In the genomic region with DNA sequence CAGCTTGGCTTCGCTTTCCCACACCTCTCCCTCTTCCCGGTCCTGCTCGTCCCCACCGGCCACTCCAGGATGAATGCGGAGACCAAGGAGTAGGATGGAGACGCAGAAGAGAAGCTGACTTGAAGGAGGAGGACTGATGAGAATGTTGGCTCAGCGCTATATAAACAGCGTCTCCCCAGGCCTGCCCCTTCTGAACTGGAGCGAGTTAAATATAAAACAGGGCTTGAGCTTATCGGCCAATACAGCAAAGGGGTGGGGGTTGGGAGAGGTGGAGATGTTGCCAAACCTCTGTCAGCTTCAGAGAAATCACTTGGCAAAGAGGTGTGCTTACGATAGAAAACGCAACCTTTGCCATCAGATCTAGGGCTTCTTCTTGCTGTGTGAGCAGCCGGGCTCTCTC, we compare ENCODE assay signal across 8 mouse cellular contexts. TPM values are rescaled to one million over a fixed set of nuclear protein-coding genes. Genes with fewer than 3 reads are reported as not detected.
A peak's percentile ranks its signal among the peaks of the same experiment; 100 is the strongest.
DNase-seq lines count a peak whose midpoint lies in the region; ATAC-seq lines count a peak whose summit lies in the region.

Gene Enpep, minus strand, starts transcription at position 135 of the 400 bp plus-strand sequence.

- H3K36me3 ChIP-seq in limb, embryonic 12.5 days: no peaks in the 10 kb centered on the region
- no peaks in the 10 kb centered on the region for H3K36me3 ChIP-seq in limb, embryonic 10.5 days
- H3K36me3 ChIP-seq in embryonic facial prominence, embryonic 13.5 days: no peaks in the 10 kb centered on the region
- H3K36me3 ChIP-seq in intestine, embryonic 15.5 days: no peaks in the 10 kb centered on the region
- no peaks in the 10 kb centered on the region for H3K36me3 ChIP-seq in liver, embryonic 16.5 days (ENCODE audit: control insufficient read depth, insufficient read depth)

- H3K9me3 ChIP-seq in limb, embryonic 12.5 days: no peaks in the 10 kb centered on the region
- no peaks in the 10 kb centered on the region for H3K9me3 ChIP-seq in limb, embryonic 10.5 days (replicated peaks)
- no peaks in the 10 kb centered on the region for H3K9me3 ChIP-seq in embryonic facial prominence, embryonic 13.5 days
- no peaks in the 10 kb centered on the region for H3K9me3 ChIP-seq in intestine, embryonic 15.5 days
- H3K9me3 ChIP-seq in liver, embryonic 16.5 days (replicated peaks; ENCODE audit: control insufficient read depth, low read length): no peaks in the 10 kb centered on the region

- no peak for ATAC-seq in limb, embryonic 12.5 days (ENCODE audit: insufficient number of reproducible peaks, insufficient read depth, low FRiP score, low TSS enrichment, low read depth)
- peak; percentile 43; the same call in 1 of the 2 replicates for ATAC-seq in embryonic facial prominence, embryonic 13.5 days (ENCODE audit: insufficient number of reproducible peaks, insufficient read depth, low FRiP score, low TSS enrichment, low read depth)
- ATAC-seq in intestine, embryonic 15.5 days: peak; percentile 88
- ATAC-seq in liver, embryonic 16.5 days (ENCODE audit: low read depth): peak; percentile 84

- 53% methylated on average over 13 of the region's 13 CpGs for whole genome bisulfite sequencing in limb, embryonic 12.5 days
- WGBS in limb, embryonic 10.5 days: 63% methylated on average over 13 of the region's 13 CpGs
- 37% methylated on average over 13 of the region's 13 CpGs for WGBS in embryonic facial prominence, embryonic 13.5 days
- 11% methylated on average over 13 of the region's 13 CpGs for WGBS in intestine, embryonic 15.5 days
- WGBS in liver, embryonic 16.5 days (ENCODE audit: insufficient replicate concordance): 42% methylated on average over 13 of the region's 13 CpGs

- no peak within 1 kb of the TSS for H3K9ac ChIP-seq in limb, embryonic 12.5 days (replicated peaks)
- H3K9ac ChIP-seq in embryonic facial prominence, embryonic 13.5 days: peak within 1 kb of the TSS; percentile 54
- peak within 1 kb of the TSS; percentile 27 for H3K9ac ChIP-seq in intestine, embryonic 15.5 days
- H3K9ac ChIP-seq in liver, embryonic 16.5 days (ENCODE audit: low read depth, low read length): no peak within 1 kb of the TSS

- H3K4me3 ChIP-seq in limb, embryonic 12.5 days (replicated peaks): no peak within 1 kb of the TSS
- H3K4me3 ChIP-seq in limb, embryonic 10.5 days: no peak within 1 kb of the TSS
- peak within 1 kb of the TSS; percentile 30 for H3K4me3 ChIP-seq in embryonic facial prominence, embryonic 13.5 days
- peak within 1 kb of the TSS; percentile 47 for H3K4me3 ChIP-seq in intestine, embryonic 15.5 days (replicated peaks)
- peak within 1 kb of the TSS; percentile 49 for H3K4me3 ChIP-seq in liver, embryonic 16.5 days (ENCODE audit: low read depth, low read length)

- H3K4me2 ChIP-seq in limb, embryonic 12.5 days: peak within 1 kb of the TSS; percentile 41
- H3K4me2 ChIP-seq in embryonic facial prominence, embryonic 13.5 days: peak within 1 kb of the TSS; percentile 55
- H3K4me2 ChIP-seq in intestine, embryonic 15.5 days (replicated peaks): peak within 1 kb of the TSS; percentile 63
- peak within 1 kb of the TSS; percentile 41 for H3K4me2 ChIP-seq in liver, embryonic 16.5 days (ENCODE audit: low read depth, low read length)

- no peaks in the 10 kb centered on the region for H3K27me3 ChIP-seq in limb, embryonic 12.5 days
- H3K27me3 ChIP-seq in limb, embryonic 10.5 days (ENCODE audit: low read depth, poor library complexity, severe bottlenecking): no peaks in the 10 kb centered on the region
- H3K27me3 ChIP-seq in embryonic facial prominence, embryonic 13.5 days: no peaks in the 10 kb centered on the region; the same call in 1 of the 2 replicates
- no peaks in the 10 kb centered on the region for H3K27me3 ChIP-seq in intestine, embryonic 15.5 days (replicated peaks)
- no peaks in the 10 kb centered on the region for H3K27me3 ChIP-seq in liver, embryonic 16.5 days (ENCODE audit: control insufficient read depth, insufficient read depth, low read depth, low read length)

- no peak for DNase-seq in limb, embryonic 10.5 days (ENCODE audit: low spot score)
- DNase-seq in yolk sac, embryonic 10.5 days (ENCODE audit: low spot score): peak; percentile 86
- no peak for DNase-seq in thymus, postnatal 14 days
- no peak for DNase-seq in left cerebral cortex, adult 9 months (ENCODE audit: low spot score in 2 of 2)

- no peak within 1 kb of the TSS for H3K27ac ChIP-seq in limb, embryonic 12.5 days
- no peak within 1 kb of the TSS for H3K27ac ChIP-seq in limb, embryonic 10.5 days
- peak within 1 kb of the TSS; percentile 68 for H3K27ac ChIP-seq in embryonic facial prominence, embryonic 13.5 days
- peak within 1 kb of the TSS; percentile 48; the same call in 1 of the 2 replicates for H3K27ac ChIP-seq in intestine, embryonic 15.5 days
- no peak within 1 kb of the TSS for H3K27ac ChIP-seq in liver, embryonic 16.5 days (ENCODE audit: low read length)

- peaks cover 9% of the 10 kb centered on the region for H3K4me1 ChIP-seq in limb, embryonic 12.5 days (replicated peaks)
- H3K4me1 ChIP-seq in limb, embryonic 10.5 days: peaks cover 11% of the 10 kb centered on the region
- H3K4me1 ChIP-seq in embryonic facial prominence, embryonic 13.5 days: peaks cover 16% of the 10 kb centered on the region
- H3K4me1 ChIP-seq in intestine, embryonic 15.5 days (replicated peaks): 0 out of 2 replicates have a peak, but pooled peaks cover 7% of the 10 kb centered on the region
- H3K4me1 ChIP-seq in liver, embryonic 16.5 days (ENCODE audit: control insufficient read depth, low read depth, low read length): no peaks in the 10 kb centered on the region

RNA-seq across cellular contexts. Expression of gene Enpep, which starts in this region (rescaled TPM):
- polyA plus RNA-seq in limb, embryonic 12.5 days (2016; fragmentation: Nextera tagmentation; extraction: Ambion mirVana): 0.58 and 1.1 TPM in 2 replicates
- 0.20 and 0.31 TPM in 2 replicates for polyA plus RNA-seq in limb, embryonic 10.5 days (2016; fragmentation: Nextera tagmentation; extraction: Ambion mirVana)
- 5.3 and 10.2 TPM in 2 replicates for polyA plus RNA-seq in embryonic facial prominence, embryonic 13.5 days (2015; fragmentation: Nextera tagmentation; extraction: Ambion mirVana)
- polyA plus RNA-seq in intestine, embryonic 15.5 days (2015; fragmentation: Nextera tagmentation; extraction: Ambion mirVana): 97.2 and 100 TPM in 2 replicates
- 5.4 and 6.8 TPM in 2 replicates for polyA plus RNA-seq in liver, embryonic 16.5 days (2015; fragmentation: Nextera tagmentation; extraction: Ambion mirVana)

Comparison
In these comparisons a context has a peak if more than half of its experiments do, and no peak if none do; other contexts are left out.
1. H3K27ac ChIP-seq: peak in embryonic facial prominence, embryonic 13.5 days (single experiment) and intestine, embryonic 15.5 days (single experiment); none in limb, embryonic 12.5 days (single experiment), limb, embryonic 10.5 days (single experiment) and liver, embryonic 16.5 days (single experiment).
2. H3K4me3 ChIP-seq: peak in embryonic facial prominence, embryonic 13.5 days (single experiment), intestine, embryonic 15.5 days (single experiment) and liver, embryonic 16.5 days (single experiment); none in limb, embryonic 12.5 days (single experiment) and limb, embryonic 10.5 days (single experiment).
3. H3K9ac ChIP-seq: peak in embryonic facial prominence, embryonic 13.5 days (single experiment) and intestine, embryonic 15.5 days (single experiment); none in limb, embryonic 12.5 days (single experiment) and liver, embryonic 16.5 days (single experiment).
4. Peak in every context shown above with its lines, with median percentiles within 50 percentile points of each other: H3K4me2 ChIP-seq.